Mouse (Mus musculus) limb, embryonic 14.5 days (tissue): Measurements from ENCODE around the gene Pitpnc1. TPM values are rescaled to one million over a fixed set of nuclear protein-coding genes. Genes with fewer than 3 reads are reported as not detected.

Source experiments
- ATAC-seq: fragments of 200-750 bp; cut with Nextera tagmentation; 2 replicates; pipeline ENCODE4 v1.8.0; 2017; ENCODE audit warnings: low read depth, moderate number of reproducible peaks, moderate TSS enrichment; ENCODE audit not compliant: low FRiP score
- DNase-seq: peaks from one replicate; pipeline ENCODE4 v3.0.0-alpha.2; 2015; ENCODE audit warnings: low spot score
- H3K27ac ChIP-seq: fragments of 300-500 bp; sonication (generic); replicated peaks from 2 replicates; pipeline ENCODE4 v1.5.1; 2014; ENCODE audit warnings: low read depth, mild to moderate bottlenecking, low read length, moderate library complexity, mixed read lengths
- H3K27me3 ChIP-seq: fragments of 300-500 bp; sonication (generic); 2 replicates; pipeline ENCODE4 v1.6.1; 2014; ENCODE audit warnings: low read length, mixed read lengths; ENCODE audit not compliant: control insufficient read depth, insufficient read depth
- H3K36me3 ChIP-seq: fragments of 300-500 bp; sonication (generic); 2 replicates; pipeline ENCODE4 v1.6.1; 2014; ENCODE audit warnings: mild to moderate bottlenecking, low read length, moderate library complexity, mixed read lengths; ENCODE audit not compliant: control insufficient read depth, insufficient read depth
- H3K4me1 ChIP-seq: fragments of 300-500 bp; sonication (generic); 2 replicates; pipeline ENCODE4 v1.6.1; 2014; ENCODE audit warnings: antibody characterized with exemption, low read length, mixed read lengths; ENCODE audit not compliant: control insufficient read depth, insufficient read depth
- H3K4me2 ChIP-seq: fragments of 300-500 bp; sonication (generic); replicated peaks from 2 replicates; pipeline ENCODE4 v1.6.1; 2014; ENCODE audit warnings: low read depth, mild to moderate bottlenecking, low read length, moderate library complexity; ENCODE audit not compliant: severe bottlenecking
- H3K4me3 ChIP-seq: fragments of 300-500 bp; sonication (generic); replicated peaks from 2 replicates; pipeline ENCODE4 v1.5.1; 2014; ENCODE audit warnings: low read length
- H3K9ac ChIP-seq: fragments of 300-500 bp; sonication (generic); 2 replicates; pipeline ENCODE4 v1.6.1; 2014; ENCODE audit warnings: mild to moderate bottlenecking, low read depth, low read length, moderate library complexity; ENCODE audit not compliant: severe bottlenecking
- H3K9me3 ChIP-seq: fragments of 300-500 bp; sonication (generic); 2 replicates; pipeline ENCODE4 v1.6.1; 2016; ENCODE audit warnings: low read length; ENCODE audit not compliant: control insufficient read depth
- POLR2A ChIP-seq: fragments of 200-500 bp; IDR thresholded peaks from 2 replicates; pipeline ENCODE4 v1.8.0; 2012; ENCODE audit warnings: inconsistent platforms, mild to moderate bottlenecking, moderate library complexity, borderline replicate concordance; ENCODE audit not compliant: insufficient read depth, insufficient read length; ENCODE audit errors: extremely low read depth
- WGBS: fragments of 180-500 bp; shearing (Covaris S2); extraction: QIAGEN DNeasy Blood & Tissue Kit; methylation state at CpG from one replicate; pipeline ENCODE4 v1.1.7; 2014; 5-methylcytosine and 5-hydroxymethylcytosine counted together
- polyA plus RNA-seq, 2 experiments: library from polyadenylated mRNA; depleted of rRNA in 1 of 2; stranded (reverse) in 1 of 2; unstranded in 1 of 2; fragments of >200 nt; fragmentation: Nextera tagmentation in 1 of 2; extraction: Ambion mirVana in 1 of 2; gene quantifications; 2 replicates each; pipeline versions ENCODE4 v1.2.1 to v1.2.3; 2012 to 2014

The Pitpnc1 gene
- polyA plus RNA-seq, 2 experiments = 20.4 to 25.2 TPM

GRCm38 (mm10) chr11:107428011-107428410, 42.5 kb downstream of the Pitpnc1 start:
- H3K4me3 ChIP-seq = no peak overlapping the region
- no peak for TF ChIP-seq POLR2A

DNA sequence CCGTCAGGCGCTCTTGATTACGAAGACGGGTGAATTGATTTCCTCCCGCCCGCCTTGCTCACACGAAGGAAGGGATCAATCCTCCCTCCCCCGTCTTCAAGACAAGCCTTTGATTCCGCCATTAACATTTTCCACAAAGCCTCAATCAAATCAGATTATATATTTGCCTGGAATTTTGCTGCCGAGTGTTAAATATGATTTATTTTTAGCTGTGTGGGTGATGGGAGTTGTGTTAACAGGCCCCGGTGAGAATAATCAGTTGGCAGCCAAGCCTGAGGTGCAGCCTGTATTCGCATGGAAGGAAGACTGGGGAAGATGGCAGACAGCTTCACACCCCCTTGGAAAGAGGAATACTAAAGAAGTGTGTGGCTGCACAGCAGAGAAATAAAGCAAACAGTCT, 46.3 kb downstream of the Pitpnc1 start:
- DNase-seq (no peak), ATAC-seq (no peak)
- Histone ChIP-seq H3K27ac (no peak overlapping the region), H3K4me1 (no peaks in the 10 kb centered on the region), H3K9me3 (no peaks in the 10 kb centered on the region), H3K27me3 (no peaks in the 10 kb centered on the region), H3K4me3 (no peak overlapping the region), H3K36me3 (no peaks in the 10 kb centered on the region), H3K4me2 (no peak overlapping the region), H3K9ac (no peak overlapping the region)
- 89% methylated on average over 12 of the region's 12 CpGs for WGBS
- TF ChIP-seq POLR2A = no peak

More at GRCm38 (mm10) chr11:107428011-107428410, 42.5 kb downstream of the Pitpnc1 start:
- no peaks in the 10 kb centered on the region for H3K27me3 ChIP-seq
- H3K9me3 ChIP-seq = no peaks in the 10 kb centered on the region
- no peak overlapping the region for H3K4me2 ChIP-seq
- H3K9ac ChIP-seq = no peak overlapping the region
- ATAC-seq (no peak), DNase-seq (no peak)
- H3K27ac ChIP-seq = no peak overlapping the region
- H3K4me1 ChIP-seq = no peaks in the 10 kb centered on the region
- H3K36me3 ChIP-seq = no peaks in the 10 kb centered on the region
- WGBS = 88% methylated on average over 10 of the region's 10 CpGs

DNA sequence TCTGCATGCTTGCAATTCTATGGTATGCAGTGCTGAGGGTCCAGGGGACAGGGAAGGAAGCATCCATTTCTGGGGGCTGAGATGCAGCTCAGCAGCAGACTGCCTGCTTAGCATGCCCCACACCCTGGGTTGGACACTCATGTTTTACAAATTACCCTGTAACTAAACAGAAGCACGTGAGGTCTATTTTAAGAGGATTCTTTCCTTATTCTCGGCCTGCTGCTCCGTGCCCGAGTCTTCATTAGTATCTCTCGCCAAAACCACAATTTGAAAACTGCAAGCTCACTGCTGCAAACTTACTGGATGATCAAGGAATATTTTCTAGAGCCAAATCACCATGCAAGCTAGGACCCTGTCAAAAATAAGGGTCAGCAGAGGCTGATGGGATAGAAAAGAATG, 48.1 kb downstream of the Pitpnc1 start:
- no peak for DNase-seq
- Histone ChIP-seq H3K4me1 (no peaks in the 10 kb centered on the region), H3K4me2 (no peak overlapping the region), H3K9me3 (no peaks in the 10 kb centered on the region), H3K4me3 (no peak overlapping the region), H3K27ac (no peak overlapping the region), H3K27me3 (no peaks in the 10 kb centered on the region), H3K36me3 (no peaks in the 10 kb centered on the region), H3K9ac (no peak overlapping the region)
- ATAC-seq = no peak
- no peak for TF ChIP-seq POLR2A
- 55% methylated on average over 5 of the region's 5 CpGs for WGBS

DNA sequence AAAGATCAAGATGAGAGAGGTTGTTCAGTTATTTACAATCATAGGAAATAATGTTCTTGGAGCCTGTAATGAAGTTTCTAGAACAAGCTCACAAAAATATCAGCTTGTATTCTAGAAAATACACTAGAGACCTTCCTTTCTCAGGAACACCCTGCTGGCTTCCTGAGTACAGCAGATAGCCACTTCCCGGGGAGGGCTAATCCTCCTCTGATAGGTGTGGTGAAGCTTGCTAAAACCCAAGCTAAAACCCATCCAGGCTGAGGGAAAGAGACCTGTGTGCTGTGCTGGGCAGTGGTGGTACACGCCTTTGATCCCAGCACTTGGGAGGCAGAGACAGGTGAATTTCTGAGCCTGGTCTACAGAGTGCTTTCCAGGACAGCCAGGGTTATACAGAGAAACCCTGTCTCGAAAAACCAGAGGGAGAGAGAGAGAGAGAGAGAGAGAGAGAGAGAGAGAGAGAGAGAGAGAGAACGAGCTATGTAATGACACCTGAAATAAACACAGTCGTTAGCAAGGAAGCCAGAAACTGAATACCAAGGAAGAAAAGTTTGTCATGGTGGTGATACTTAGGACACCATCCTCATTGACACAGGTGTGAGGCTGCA, 48.6 kb downstream of the Pitpnc1 start:
- 0 out of 2 replicates have a peak, but pooled peaks cover 3% of the 10 kb centered on the region for H3K4me1 ChIP-seq

GRCm38 (mm10) chr11:107419925-107420324, 50.6 kb downstream of the Pitpnc1 start:
- Histone ChIP-seq H3K9me3 (no peaks in the 10 kb centered on the region), H3K27ac (no peak overlapping the region), H3K4me2 (no peak overlapping the region), H3K9ac (no peak overlapping the region), H3K27me3 (no peaks in the 10 kb centered on the region), H3K36me3 (no peaks in the 10 kb centered on the region), H3K4me3 (no peak overlapping the region), H3K4me1 (peaks cover 16% of the 10 kb centered on the region)
- DNase-seq = no peak
- WGBS = 50% methylated on average over 7 of the region's 7 CpGs
- ATAC-seq = no peak
- TF ChIP-seq POLR2A = no peak

More for the DNA sequence above, 48.6 kb downstream of the Pitpnc1 start:
- no peak for TF ChIP-seq POLR2A
- Histone ChIP-seq H3K4me3 (no peak overlapping the region), H3K27me3 (no peaks in the 10 kb centered on the region), H3K9me3 (no peaks in the 10 kb centered on the region), H3K9ac (no peak overlapping the region), H3K4me2 (no peak overlapping the region), H3K27ac (no peak overlapping the region), H3K36me3 (no peaks in the 10 kb centered on the region)
- no peak for ATAC-seq
- DNase-seq = no peak
- 55% methylated on average over 5 of the region's 5 CpGs for WGBS
